In genomic region chr4:45848109-45848824, GRCm38 (mm10) we compare ENCODE assay signal across 15 mouse cellular contexts. TPM values are rescaled to one million over a fixed set of nuclear protein-coding genes. Genes with fewer than 3 reads are reported as not detected.
A peak's percentile ranks its signal among the peaks of the same experiment; 100 is the strongest.
DNase-seq lines count a peak whose midpoint lies in the region; ATAC-seq lines count a peak whose summit lies in the region.
"Had no signal": no experiment of that assay in that cellular context is flagged by ENCODE, and none has a peak within 500 bp of the region (broad histone marks: within the 10 kb centered on the region; RNA-seq: fewer than 3 reads in every experiment).

TSS of gene Stra6l (plus strand) at chr4:45848664.

- peak within 1 kb of the TSS; percentile 36; the same call in 1 of the 2 replicates for H3K4me2 ChIP-seq in kidney, embryonic 15.5 days
- peak within 1 kb of the TSS; percentile 40 for H3K4me2 ChIP-seq in liver, embryonic 11.5 days
- H3K4me2 ChIP-seq in neural tube, embryonic 14.5 days (ENCODE audit: low read depth, low read length) = no peak within 1 kb of the TSS
- H3K4me2 ChIP-seq: embryonic facial prominence, embryonic 15.5 days; lung, embryonic 14.5 days had no signal

- no peaks in the 10 kb centered on the region for H3K36me3 ChIP-seq in kidney, embryonic 15.5 days
- no peaks in the 10 kb centered on the region for H3K36me3 ChIP-seq in liver, embryonic 11.5 days (ENCODE audit: control insufficient read depth, insufficient read depth, low read length)
- H3K36me3 ChIP-seq in neural tube, embryonic 14.5 days (ENCODE audit: control insufficient read depth, insufficient read depth, low read length) = no peaks in the 10 kb centered on the region
- no peaks in the 10 kb centered on the region for H3K36me3 ChIP-seq in heart, embryonic 10.5 days
- H3K36me3 ChIP-seq: embryonic facial prominence, embryonic 15.5 days had no signal

- 11% methylated on average over 10 of the region's 10 CpGs for WGBS in kidney, embryonic 15.5 days
- WGBS in liver, embryonic 11.5 days = 39% methylated on average over 10 of the region's 10 CpGs
- WGBS in neural tube, embryonic 14.5 days = 18% methylated on average over 10 of the region's 10 CpGs
- 60% methylated on average over 10 of the region's 10 CpGs for WGBS in heart, embryonic 10.5 days

- H3K9ac ChIP-seq in kidney, embryonic 15.5 days = no peak within 1 kb of the TSS
- H3K9ac ChIP-seq in liver, embryonic 11.5 days (ENCODE audit: low read depth, low read length) = no peak within 1 kb of the TSS
- no peak within 1 kb of the TSS for H3K9ac ChIP-seq in neural tube, embryonic 14.5 days (replicated peaks; ENCODE audit: low read depth, low read length)
- H3K9ac ChIP-seq: embryonic facial prominence, embryonic 15.5 days; lung, embryonic 14.5 days had no signal

- peaks cover 33% of the 10 kb centered on the region for H3K4me1 ChIP-seq in kidney, embryonic 15.5 days
- H3K4me1 ChIP-seq in liver, embryonic 11.5 days (replicated peaks; ENCODE audit: control insufficient read depth, insufficient read depth, low read length) = 0 out of 2 replicates have a peak, but pooled peaks cover 2% of the 10 kb centered on the region
- H3K4me1 ChIP-seq in neural tube, embryonic 14.5 days (ENCODE audit: control insufficient read depth, insufficient read depth, low read length) = no peaks in the 10 kb centered on the region
- peaks cover 19% of the 10 kb centered on the region for H3K4me1 ChIP-seq in heart, embryonic 10.5 days
- H3K4me1 ChIP-seq: embryonic facial prominence, embryonic 15.5 days had no signal

- H3K9me3 ChIP-seq in kidney, embryonic 15.5 days (replicated peaks) = no peaks in the 10 kb centered on the region
- H3K9me3 ChIP-seq in liver, embryonic 11.5 days (ENCODE audit: control insufficient read depth, low read length) = no peaks in the 10 kb centered on the region
- H3K9me3 ChIP-seq in neural tube, embryonic 14.5 days (ENCODE audit: control insufficient read depth, low read length) = no peaks in the 10 kb centered on the region
- no peaks in the 10 kb centered on the region for H3K9me3 ChIP-seq in heart, embryonic 10.5 days
- H3K9me3 ChIP-seq: embryonic facial prominence, embryonic 15.5 days had no signal

- H3K4me3 ChIP-seq in kidney, embryonic 15.5 days (replicated peaks) = peak within 1 kb of the TSS; percentile 15; the same call in 1 of the 2 replicates
- peak within 1 kb of the TSS; percentile 3; the same call in 1 of the 2 replicates for H3K4me3 ChIP-seq in liver, embryonic 11.5 days (ENCODE audit: low read depth, low read length)
- no peak within 1 kb of the TSS for H3K4me3 ChIP-seq in neural tube, embryonic 14.5 days (ENCODE audit: low read depth, low read length)
- no peak within 1 kb of the TSS for H3K4me3 ChIP-seq in heart, embryonic 10.5 days
- H3K4me3 ChIP-seq: embryonic facial prominence, embryonic 15.5 days had no signal

- H3K27ac ChIP-seq in kidney, embryonic 15.5 days = peak within 1 kb of the TSS; percentile 45; the same call in 1 of the 2 replicates
- no peak within 1 kb of the TSS for H3K27ac ChIP-seq in liver, embryonic 11.5 days (ENCODE audit: low read depth, low read length)
- H3K27ac ChIP-seq in neural tube, embryonic 14.5 days (ENCODE audit: low read depth, low read length) = peak within 1 kb of the TSS; percentile 10; the same call in 1 of the 2 replicates
- no peak within 1 kb of the TSS for H3K27ac ChIP-seq in heart, embryonic 10.5 days
- H3K27ac ChIP-seq: embryonic facial prominence, embryonic 15.5 days had no signal

- DNase-seq in kidney, adult 11 months = no peak
- no peak for DNase-seq in liver, embryonic 11.5 days (ENCODE audit: low spot score)
- DNase-seq in layer of hippocampus, postnatal 25 days (ENCODE audit: extremely low spot score in 1 of 2, low spot score in 1 of 2) = no peak
- no peak for DNase-seq in heart, embryonic 10.5 days (ENCODE audit: low spot score)
- no peak for DNase-seq in ovary, postnatal 10 days (ENCODE audit: low spot score)
- DNase-seq: cerebellum, postnatal 25 days; layer of hippocampus, adult 9-11 months; lung, embryonic 14.5 days had no signal

- no peak for ATAC-seq in kidney, embryonic 15.5 days (replicated peaks; ENCODE audit: low FRiP score)
- peak; percentile 78 for ATAC-seq in granulocyte monocyte progenitor cell, adult 5-6 weeks (replicated peaks; ENCODE audit: poor library complexity, severe bottlenecking)
- no peak for ATAC-seq in liver, embryonic 11.5 days (replicated peaks; ENCODE audit: low FRiP score)
- no peak for ATAC-seq in neural tube, embryonic 14.5 days (ENCODE audit: low read depth)
- ATAC-seq: midbrain, embryonic 16.5 days had no signal

- peaks cover 22% of the 10 kb centered on the region for H3K27me3 ChIP-seq in kidney, embryonic 15.5 days
- peaks cover 9% of the 10 kb centered on the region; the same call in 1 of the 2 replicates for H3K27me3 ChIP-seq in liver, embryonic 11.5 days (replicated peaks; ENCODE audit: control insufficient read depth, insufficient read depth, low read length)
- no peaks in the 10 kb centered on the region for H3K27me3 ChIP-seq in neural tube, embryonic 14.5 days (ENCODE audit: control insufficient read depth, insufficient read depth, low read length)
- H3K27me3 ChIP-seq in heart, embryonic 10.5 days (ENCODE audit: insufficient read depth, poor library complexity, severe bottlenecking) = peaks cover 74% of the 10 kb centered on the region

RNA-seq across cellular contexts. Expression of gene Stra6l, which starts in this region (rescaled TPM):
- 0.57 and 0.84 TPM in 2 replicates for polyA plus RNA-seq in kidney, embryonic 15.5 days (2015; fragmentation: Nextera tagmentation; extraction: Ambion mirVana)
- total RNA-seq in granulocyte monocyte progenitor cell, adult 5-6 weeks (2014; fragmentation: Nextera tagmentation) = 0.69 TPM in 1 of 2 replicates, not detected in the other
- 0.09 and 0.10 TPM in 2 replicates for total RNA-seq in granulocyte monocyte progenitor cell, adult 5-6 weeks (2017)
- 2.5 and 3.1 TPM in 2 replicates for polyA plus RNA-seq in liver, embryonic 11.5 days (2014; fragmentation: Nextera tagmentation; extraction: Ambion mirVana)
- 0.62 and 0.72 TPM in 2 replicates for polyA plus RNA-seq in neural tube, embryonic 14.5 days (2014; fragmentation: Nextera tagmentation; extraction: Ambion mirVana)
- not detected for total RNA-seq in layer of hippocampus, postnatal 25 days (2021)
- polyA plus RNA-seq in heart, embryonic 10.5 days (2016; fragmentation: Nextera tagmentation; extraction: Ambion mirVana) = 0.21 and 0.55 TPM in 2 replicates
- total RNA-seq: heart, postnatal 25 days had no signal
- polyA plus RNA-seq: C2C12; lung, embryonic 14.5 days had no signal

Comparison
In these comparisons a context has a peak if more than half of its experiments do, and no peak if none do; other contexts are left out.
1. Peak in ATAC-seq in granulocyte monocyte progenitor cell, adult 5-6 weeks; RNA of the gene not detected or under 1 TPM.
2. H3K27ac ChIP-seq: peak in kidney, embryonic 15.5 days (single experiment) and neural tube, embryonic 14.5 days (single experiment); none in liver, embryonic 11.5 days (single experiment) and heart, embryonic 10.5 days (single experiment).
3. H3K4me3 ChIP-seq: peak in kidney, embryonic 15.5 days (single experiment) and liver, embryonic 11.5 days (single experiment); none in neural tube, embryonic 14.5 days (single experiment) and heart, embryonic 10.5 days (single experiment).